Mouse (Mus musculus) frontal cortex, adult 2 months (tissue): ENCODE results near the gene A930004D18Rik. TPM values are rescaled to one million over a fixed set of nuclear protein-coding genes. Genes with fewer than 3 reads are reported as not detected.
A peak's percentile ranks its signal among the peaks of the same experiment; 100 is the strongest.

ENCODE experiments used
- DNase-seq, 2 experiments: peaks; one replicate each; pipeline ENCODE4 v3.0.0; 2022; ENCODE audit warnings: low spot score in 1 of 2; ENCODE audit errors: extremely low spot score in 1 of 2
- polyA plus RNA-seq: library from polyadenylated mRNA; depleted of rRNA; stranded (reverse); fragments of >200 nt; gene quantifications from 2 replicates; pipeline ENCODE4 v1.2.3, GENCODE M21; 2012

Gene A930004D18Rik
- polyA plus RNA-seq, 1 experiment = 1.5 TPM

DNA sequence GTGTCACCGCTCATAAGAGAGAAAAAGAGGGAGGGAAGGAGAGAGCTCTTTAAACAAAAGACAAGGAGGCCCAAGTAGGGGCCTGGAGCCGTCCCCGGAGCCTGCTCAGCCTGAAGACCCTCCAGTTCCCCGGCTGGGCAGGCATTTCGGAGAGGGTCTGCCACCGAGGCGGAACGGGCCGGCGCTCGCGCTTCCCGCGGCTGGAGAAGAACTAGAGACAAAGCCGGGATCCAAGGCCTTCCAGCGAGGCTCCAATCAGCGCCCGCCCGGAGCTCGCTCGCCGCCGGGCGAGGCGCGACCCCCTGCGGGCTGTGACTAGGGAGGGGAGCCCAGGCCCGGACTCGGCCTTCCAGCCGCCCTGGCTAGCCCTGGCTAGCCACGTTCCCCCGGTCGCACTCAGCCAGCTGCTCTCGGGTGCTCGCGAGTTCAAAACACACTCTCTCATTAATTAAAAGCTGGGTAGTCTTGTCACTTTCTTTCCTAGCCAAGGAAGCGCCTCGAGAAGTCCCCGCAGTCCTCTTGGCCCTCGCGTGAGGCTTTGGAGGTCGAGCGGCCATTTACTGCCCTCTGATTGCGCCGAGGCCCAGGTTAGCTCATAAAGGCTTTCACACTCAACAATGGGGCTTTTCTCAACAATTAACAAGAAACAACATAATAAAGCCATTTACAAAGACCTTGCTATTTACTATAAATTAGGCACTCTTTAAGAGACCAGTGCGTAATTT, 2.2 kb upstream of the A930004D18Rik start:
- no peak for DNase-seq

DNA sequence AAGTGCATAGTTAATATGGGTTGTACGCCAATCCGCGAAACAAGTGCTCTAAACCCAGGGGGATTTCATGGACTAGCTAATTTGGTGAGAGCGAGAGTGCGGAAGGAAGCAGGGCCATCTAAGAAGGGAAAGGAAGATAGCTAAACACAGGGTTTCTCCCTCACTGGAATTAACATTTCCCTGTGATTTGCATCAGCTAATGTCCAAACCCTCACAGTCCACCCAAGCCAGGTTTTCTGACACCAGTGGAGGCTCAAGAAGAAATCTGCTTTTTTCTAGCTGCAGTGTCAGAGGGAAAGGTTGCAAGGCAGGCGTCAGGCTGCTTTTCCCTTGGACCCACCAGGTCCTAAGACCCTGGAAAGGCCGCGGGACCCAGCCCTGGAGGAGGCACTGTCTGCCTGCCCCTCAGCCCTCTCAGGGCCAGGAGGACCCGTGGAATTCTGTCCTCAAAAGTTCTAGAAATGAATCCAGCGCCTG, 1.4 kb upstream of the A930004D18Rik start:
- no peak for DNase-seq

DNA sequence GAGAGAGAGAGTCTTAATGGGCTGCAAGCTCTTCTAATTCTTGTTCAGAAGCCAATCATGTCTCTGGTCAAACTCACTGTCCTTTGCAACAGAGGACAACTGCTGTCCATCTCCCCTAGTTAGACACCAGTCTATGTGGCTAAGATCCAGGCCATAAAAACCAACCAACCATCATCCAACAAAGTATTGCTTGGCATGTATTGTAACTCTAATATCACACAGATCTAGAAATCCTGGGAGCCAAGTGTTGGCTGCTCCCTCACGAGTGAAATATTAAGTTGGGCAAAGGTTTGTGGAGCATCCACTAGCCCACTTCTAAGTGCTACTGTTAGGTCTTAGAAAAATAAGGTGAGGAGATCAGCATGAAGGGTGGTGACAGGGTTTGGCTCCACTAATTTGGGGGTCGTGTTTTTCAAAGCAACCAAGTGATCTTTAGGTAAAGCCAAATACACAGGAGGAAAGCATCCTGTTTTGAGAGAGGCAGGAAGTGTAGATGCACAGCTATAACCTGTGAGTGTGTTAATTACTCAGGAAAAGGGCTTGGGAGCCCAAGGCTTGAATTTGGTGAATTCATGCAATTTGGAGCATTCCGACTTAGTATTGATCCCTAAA, 710 bp upstream of the A930004D18Rik start:
- DNase-seq = no peak

DNA sequence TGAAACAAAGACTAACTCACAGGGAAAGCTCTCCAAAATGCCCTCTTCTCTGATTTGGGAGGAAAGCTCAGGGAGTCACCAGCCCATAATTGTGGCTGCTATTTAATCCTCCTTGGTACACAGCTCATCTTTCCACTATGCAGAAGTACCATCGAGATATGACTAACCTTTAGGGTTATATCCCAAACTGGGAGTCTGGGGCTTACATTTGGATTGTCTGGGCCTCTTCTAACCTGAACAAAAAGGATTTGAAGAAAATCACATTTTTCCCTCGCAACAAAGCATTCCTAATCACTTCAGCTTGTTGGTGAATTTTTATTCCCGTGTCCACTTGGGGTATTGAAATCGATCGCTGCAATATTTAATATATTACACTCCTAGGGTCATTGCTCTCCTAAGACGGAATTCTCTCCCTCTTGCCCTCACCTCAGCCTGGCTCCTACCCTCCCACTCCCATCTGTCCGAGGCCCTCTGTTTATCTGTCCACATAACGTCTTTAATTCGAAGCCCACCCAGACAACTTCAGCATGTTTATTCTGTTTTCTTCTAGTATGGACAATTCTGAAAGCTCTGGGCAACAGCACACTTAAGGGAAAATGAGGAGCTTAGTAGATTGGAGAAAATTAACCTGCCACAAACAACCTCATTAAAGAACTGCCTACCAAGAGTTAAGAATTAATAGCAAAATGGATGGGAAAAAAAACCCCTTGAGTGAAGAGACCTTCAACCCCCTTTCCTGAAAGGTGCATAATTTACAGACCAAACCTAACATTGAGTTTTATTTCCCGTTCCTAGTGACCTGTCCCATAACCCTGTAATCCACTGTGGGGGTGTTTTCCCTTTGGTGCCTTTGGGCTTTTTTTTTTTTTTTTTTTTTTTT, 2.9 kb downstream of the A930004D18Rik start:
- no peak for DNase-seq

DNA sequence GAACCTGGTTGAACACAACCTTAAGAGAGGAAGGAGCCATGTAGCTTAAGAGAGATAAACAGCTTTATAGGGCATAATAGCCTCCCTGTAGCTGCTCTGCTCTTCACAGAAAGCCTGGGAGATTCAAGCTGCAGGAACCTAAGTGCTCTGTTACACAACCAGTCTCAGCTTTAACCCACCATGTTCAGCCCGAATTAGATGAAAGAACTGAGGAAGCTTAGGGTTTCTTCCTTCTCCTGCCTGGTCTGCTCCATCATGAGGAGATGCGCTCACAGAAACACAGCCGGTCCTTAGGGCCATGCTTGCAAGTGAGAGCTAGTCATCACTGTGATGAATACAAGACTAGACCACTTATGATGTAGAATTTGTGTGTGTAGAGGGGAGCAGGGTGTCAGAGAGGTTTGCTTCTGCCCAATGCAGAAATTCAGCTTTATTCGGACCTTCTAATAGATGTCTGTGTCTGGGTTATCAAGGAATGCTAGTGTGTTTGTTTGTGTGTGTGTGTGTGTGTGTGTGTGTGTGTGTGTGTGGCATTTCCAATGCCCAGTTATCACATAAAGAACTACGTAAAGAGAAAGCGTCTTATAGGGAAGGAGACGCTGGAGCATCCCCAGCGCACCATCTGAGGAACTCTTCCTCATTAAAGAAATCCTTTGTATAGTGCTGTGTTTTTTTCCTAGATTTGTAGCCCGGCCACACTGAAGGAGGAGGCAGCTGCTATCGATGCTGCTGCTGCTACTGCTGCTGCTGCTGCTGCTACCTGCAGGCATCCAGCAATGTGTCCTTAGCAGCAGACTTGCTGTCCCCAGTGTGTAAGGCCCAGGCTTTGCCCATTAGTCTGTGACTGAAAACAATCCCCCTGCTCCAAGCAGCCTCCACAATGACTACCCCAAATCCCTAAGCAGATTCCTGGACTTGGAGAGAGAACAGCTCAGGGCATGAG, 4.1 kb downstream of the A930004D18Rik start:
- no peak for DNase-seq

DNA sequence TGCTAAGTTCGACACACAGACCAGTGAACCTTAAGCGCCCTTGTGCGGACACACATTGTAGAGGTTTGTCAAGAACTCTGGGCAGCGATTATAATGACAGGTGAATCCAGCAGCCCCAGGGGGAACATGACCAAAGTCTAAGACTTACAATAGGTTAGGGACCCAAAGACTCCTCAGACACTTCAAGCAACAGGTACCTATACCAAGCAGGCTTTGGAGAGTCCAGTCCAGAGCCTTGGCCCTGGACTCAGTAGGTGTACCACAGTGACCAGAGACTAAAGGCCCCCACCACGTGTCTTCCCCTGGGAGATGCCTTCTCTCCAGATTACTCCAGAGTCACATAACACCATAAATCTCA, 5.0 kb downstream of the A930004D18Rik start:
- DNase-seq = no peak

DNA sequence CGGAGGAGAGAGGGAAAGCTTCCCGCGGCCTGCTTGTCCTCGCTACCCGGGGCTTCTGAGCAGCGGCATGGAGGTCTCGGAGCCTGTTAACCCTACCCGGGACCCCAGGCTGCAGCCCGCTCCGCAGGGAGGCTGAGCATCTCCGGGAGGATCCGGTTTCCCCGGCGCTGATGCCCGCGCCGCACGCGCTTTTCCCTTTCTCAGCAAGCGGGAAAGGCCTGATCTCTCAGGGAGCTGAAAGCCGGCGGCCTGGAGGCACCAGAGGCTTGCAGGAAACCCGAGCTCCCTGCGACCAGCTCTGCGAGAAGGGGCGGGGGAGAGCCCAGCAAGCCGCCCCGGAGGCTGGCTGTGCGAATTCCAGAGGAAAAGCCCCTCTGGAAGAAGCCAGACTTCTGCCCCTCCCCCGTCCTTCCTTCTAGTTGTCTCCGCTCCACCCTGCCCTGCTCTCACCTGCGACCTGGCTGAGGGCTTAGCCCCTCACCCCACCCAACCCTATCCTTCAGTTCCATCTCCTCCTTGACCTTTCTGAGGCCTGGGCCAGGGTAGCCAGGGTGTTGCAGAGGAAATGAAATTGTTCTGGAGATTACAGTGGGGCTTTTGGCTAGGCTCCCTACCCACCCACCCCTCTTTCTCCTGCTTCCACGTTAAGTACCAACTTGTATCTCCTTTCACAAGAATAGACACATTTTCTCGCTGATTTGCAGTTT, 5.6 kb downstream of the A930004D18Rik start:
- DNase-seq = peak in 1 of 2 experiments; percentile 42

DNA sequence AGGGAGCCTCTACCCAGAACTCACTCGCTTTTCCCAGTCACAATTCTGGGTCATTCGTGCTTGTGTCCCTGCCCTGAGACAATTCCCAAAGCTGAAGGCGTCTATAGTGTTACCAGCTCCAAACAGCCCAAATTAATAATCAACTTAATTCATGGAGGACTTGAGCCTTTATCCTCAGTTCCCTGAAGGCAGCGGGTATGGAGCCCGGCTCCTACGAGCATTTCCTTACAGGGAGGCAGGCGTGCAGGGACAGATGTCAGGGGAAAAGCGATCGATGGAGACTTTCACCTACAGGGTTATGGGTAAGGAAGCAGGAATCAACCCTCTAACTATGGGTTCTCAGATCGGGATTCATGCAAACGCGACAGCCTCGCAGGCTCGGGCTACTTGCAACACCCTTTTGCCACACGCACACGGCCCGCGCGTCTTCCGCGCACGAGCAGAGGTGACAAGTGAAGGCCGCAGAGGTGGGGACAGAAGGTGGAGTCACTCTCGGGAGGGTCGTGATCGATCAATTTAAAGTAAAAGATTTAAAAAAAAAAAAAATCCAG, 6.2 kb downstream of the A930004D18Rik start:
- peak in 1 of 2 experiments; percentile 33 for DNase-seq

DNA sequence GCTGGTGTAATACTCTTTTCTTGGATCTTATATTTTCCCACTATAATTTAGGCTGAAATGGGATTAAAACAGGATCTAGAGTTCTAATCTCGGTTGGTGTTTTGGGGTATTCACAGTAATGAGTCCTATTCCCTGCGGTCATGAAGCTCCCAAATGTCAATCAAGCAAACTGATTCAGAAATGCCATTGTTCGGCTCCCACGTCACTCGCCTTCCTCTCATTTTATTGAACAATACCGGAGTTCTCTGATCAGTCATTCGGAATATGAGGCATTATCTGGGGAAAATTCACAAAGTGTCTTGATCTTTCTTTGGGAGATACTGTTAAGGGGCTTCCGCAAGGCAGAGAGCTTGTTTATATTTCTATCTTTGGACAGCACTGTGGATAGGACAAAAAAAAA, 7.0 kb downstream of the A930004D18Rik start:
- no peak for DNase-seq

DNA sequence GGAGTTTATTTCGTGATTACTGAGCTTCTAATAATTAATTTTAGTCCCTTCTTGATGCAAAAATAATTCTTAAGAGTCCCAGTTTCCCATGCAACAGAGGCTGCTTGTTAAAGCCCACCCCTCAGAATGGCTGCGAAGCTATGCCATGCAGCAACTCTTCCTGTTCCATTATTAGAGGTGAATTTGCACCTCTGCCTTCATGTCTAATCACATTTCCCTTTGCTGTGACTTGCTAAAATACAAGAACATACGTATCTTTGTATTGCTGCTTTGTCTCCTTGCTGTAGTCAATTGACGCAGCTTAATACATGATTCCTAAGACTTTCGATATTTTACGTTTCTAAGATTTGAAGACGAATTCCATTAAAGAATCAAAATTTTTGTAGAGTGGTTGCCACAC, 7.9 kb downstream of the A930004D18Rik start:
- no peak for DNase-seq

DNA sequence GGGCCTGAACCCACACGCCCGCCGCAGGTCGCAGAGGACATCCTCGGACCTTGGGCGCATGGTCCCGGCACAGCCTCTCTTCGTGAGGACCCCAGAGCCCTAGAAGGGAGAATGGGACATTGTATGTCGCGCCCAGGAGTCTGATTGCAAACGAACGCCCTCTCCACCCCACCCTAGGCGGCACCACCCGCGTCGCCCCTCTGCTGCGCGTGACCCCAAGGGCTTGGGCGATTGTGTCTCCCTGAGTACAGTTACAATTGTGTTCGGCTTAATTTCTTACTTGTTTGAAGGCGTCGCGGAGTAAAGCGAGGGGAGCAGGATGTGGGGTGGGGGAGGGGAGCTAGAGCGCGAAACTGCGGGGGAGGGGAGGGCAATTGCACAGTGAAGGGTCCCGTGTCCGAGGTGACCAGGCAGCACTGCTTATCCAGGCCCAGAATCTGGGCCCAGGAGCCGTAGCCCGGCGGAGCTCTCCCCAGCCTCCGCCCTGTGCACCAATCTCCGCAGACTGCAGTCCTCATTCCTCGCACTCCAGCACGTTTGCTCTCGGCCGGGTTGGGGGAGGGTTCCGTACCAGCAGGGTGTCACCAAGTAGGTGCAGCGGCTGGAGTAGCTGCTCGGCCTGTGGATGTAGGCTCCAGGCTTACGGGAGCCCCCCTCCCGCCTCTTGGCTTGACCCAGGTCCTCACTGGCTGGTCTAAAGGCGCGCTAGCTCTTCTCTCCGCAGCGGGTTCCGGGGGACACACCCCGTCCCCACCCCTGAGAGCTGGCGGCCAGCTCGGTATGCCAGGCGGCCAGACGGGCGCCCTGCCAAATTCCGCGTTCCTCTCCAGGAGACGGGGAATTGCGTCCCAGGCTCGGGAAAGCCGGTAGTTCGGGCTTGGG, 9.2 kb downstream of the A930004D18Rik start:
- DNase-seq = peak in 1 of 2 experiments; percentile 81

DNA sequence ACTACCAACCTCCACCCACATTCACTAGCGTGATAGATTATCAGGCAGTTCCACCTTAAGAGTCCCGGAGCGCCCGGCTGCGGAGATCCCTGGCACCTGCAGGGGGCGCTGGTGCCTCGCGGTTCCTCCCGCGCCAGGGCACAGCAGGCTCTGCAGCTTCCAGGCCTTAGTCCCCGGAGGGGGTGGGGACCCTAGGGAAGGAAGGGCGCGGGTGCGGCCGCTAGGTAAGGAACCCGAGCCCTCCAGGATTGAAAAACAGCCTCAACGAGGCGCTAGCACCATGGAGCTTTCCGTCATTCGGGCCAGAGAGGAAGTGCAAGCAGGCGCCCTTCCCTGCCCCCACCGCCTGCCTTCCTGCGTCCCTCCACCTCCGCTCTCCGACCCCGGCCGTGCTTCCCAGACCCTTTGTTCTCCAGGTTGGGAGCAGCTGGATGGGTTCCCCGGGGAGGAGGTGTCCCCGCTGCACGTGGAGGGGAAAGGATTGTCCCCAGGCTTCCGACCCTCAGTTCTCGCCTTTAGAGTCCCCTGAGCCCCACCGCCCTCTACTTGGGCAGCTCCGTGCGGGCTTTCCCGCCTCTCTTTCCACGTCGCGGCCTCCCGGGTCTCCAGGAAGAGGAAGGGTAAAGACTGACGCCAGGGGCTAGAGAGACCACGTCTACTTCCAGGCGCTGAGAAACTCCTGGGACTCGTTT, 9.9 kb downstream of the A930004D18Rik start:
- peak; percentile 85 to 96 for DNase-seq

DNA sequence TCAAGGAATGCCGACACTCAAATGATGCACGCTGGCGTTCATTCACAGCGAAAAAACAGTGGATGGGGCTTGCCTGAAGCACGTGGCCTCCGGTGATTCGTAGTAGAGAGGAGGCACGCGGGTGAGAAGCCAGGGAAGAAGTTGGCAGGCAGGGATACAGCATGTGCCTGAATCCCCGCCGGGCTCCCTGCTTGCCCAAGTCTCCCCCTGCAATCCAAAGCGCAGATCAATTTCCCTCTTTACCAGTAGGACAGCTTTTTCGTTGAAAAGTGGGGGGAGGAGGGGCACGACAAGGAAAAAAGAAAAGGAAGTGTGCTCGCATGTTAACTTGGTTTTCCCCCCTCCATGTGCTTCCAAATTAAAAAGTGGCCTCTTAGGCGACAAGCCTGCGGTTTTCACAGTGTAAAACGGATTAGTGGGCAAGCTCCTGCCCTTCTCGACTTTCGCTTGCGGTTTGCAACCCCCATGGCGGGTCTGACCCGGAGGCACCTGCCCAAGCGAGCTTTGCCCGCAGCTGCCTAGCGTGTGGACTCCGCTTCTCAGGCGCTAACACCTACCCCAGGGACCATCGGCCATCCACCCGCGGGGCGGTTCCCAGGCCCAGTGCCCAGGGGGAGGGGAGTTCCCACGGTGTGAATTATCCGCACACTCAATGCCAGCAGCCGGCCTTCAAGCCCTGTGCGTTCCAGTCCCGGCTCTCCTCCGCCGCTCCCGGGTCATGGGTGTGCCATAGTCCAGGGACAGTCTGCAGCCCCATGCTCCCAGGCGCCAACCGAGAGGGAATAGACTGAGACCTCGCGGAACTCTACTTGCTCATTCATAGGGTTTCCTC, 11.2 kb downstream of the A930004D18Rik start:
- peak in 1 of 2 experiments; percentile 56 for DNase-seq

DNA sequence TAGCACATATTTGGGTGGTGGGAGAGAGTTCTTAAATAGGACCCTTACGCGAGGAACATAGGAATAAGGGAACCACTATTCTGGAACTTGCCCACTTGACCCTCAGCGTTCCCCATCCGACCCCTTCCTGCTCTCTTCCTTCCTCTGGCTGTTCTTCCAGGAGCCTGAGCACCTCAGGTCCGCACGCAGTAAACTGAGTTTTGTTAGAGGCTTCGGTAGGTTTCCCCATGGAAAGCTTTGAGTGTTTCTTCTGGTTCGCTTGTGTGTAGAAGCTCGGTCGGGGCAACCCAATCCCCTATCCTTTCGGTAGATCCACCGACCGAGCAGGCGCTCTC, 11.8 kb downstream of the A930004D18Rik start:
- DNase-seq = no peak

DNA sequence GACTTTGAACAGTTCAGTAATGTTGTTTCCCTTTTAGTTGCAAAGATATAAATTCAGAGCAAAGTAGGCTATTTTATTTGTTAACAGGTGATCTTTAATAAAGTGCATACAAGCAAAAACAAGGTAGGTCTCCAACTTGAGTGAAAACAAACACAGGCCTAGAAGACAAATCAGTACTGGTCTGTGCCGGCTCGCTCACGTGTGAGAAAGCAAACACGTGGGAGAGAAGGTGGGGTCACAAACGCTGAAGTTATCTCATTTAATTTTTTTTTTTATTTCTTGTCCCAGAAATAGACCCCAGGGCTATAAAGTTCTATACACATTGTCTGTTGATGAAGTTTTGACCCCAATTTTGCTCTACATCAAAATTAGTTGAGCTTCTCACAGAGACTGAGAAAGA, 12.4 kb downstream of the A930004D18Rik start:
- no peak for DNase-seq

DNA sequence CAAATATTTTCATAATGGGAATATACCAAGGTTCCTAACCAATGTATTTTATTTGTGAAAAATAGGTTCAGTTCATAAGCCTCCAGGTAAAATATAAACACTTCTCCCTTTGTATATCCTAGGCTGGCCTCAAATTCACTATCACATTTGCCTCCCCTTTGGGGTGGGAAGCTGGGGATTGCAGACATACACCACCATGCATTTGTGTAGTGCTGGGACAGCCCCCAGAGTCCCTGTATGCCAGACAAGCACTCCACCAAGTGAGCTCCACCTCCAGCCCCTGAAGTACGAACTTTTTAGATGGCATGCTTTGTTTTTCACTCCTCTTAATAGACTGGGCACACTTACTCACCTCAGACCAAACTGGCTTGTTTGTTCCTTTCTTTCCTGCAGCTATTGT, 14.7 kb downstream of the A930004D18Rik start:
- DNase-seq = no peak

DNA sequence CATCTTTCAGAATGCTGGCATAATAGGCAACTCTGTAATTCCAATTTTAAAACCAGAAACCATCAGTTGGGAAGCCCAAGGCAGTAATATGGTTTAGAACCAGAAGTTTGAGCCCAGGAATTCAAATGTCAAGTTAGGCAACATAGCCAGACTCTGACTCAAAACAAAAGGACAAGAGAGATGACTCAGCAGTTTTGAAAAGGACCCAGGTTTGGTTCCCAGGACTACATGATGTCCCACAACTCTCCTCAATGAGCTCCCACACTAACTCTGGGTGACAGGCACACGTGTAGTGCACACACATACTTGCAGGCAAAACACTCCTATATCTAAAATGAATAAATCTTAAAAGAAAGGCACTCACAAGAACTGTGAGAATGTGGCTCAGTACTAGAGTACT, 18.4 kb downstream of the A930004D18Rik start:
- DNase-seq = no peak
